20 mouse cellular contexts compared by ENCODE assay signal in genomic region chr11:53818794-53819193, GRCm38 (mm10). TPM values are rescaled to one million over a fixed set of nuclear protein-coding genes. Genes with fewer than 3 reads are reported as not detected.
DNase-seq lines count a peak whose midpoint lies in the region; ATAC-seq and TF ChIP-seq lines count a peak whose summit lies in the region.
"Had no signal": no experiment of that assay in that cellular context is flagged by ENCODE, and none has a peak within 500 bp of the region (broad histone marks: within the 10 kb centered on the region; RNA-seq: fewer than 3 reads in every experiment).

No protein-coding gene starts in this region.

- no peak for TF ChIP-seq CTCF in gastrocnemius, adult 2 months (IDR thresholded peaks at IDR 0.05)
- TF ChIP-seq CTCF in lung, postnatal 0 days (IDR thresholded peaks at IDR 0.05) = no peak
- no peak for TF ChIP-seq CTCF in lung, adult 2 months (IDR thresholded peaks at IDR 0.05; ENCODE audit: insufficient read depth, low read length)

- no peak overlapping the region for H3K4me2 ChIP-seq in lung, postnatal 0 days (replicated peaks; ENCODE audit: low read depth, low read length)
- no peak overlapping the region for H3K4me2 ChIP-seq in midbrain, embryonic 11.5 days
- H3K4me2 ChIP-seq: embryonic facial prominence, embryonic 15.5 days; forebrain, embryonic 13.5 days; intestine, embryonic 15.5 days; liver, embryonic 13.5 days; neural tube, embryonic 13.5 days; stomach, embryonic 15.5 days had no signal

- peak; percentile 85 for ATAC-seq in lung, postnatal 0 days
- ATAC-seq in midbrain, embryonic 11.5 days (ENCODE audit: low FRiP score) = no peak
- ATAC-seq: forebrain, embryonic 13.5 days; intestine, embryonic 15.5 days had no signal

- WGBS in lung, postnatal 0 days = 43% methylated on average over 6 of the region's 6 CpGs
- WGBS in lung, adult 2 months = 23% methylated on average over 6 of the region's 6 CpGs
- 53% methylated on average over 6 of the region's 6 CpGs for WGBS in midbrain, embryonic 11.5 days

- no peak overlapping the region for H3K9ac ChIP-seq in lung, postnatal 0 days (replicated peaks; ENCODE audit: low read depth)
- H3K9ac ChIP-seq in midbrain, embryonic 11.5 days (ENCODE audit: low read length) = no peak overlapping the region
- H3K9ac ChIP-seq: embryonic facial prominence, embryonic 15.5 days; forebrain, embryonic 13.5 days; intestine, embryonic 15.5 days; liver, embryonic 13.5 days; neural tube, embryonic 13.5 days; stomach, embryonic 15.5 days had no signal

- peak overlapping the region; percentile 74 for H3K27ac ChIP-seq in gastrocnemius, adult 2 months
- H3K27ac ChIP-seq in lung, postnatal 0 days (ENCODE audit: low read length) = no peak overlapping the region
- H3K27ac ChIP-seq in midbrain, embryonic 11.5 days (ENCODE audit: low read depth, low read length) = no peak overlapping the region
- H3K27ac ChIP-seq: embryonic facial prominence, embryonic 15.5 days; forebrain, embryonic 13.5 days; hindbrain, embryonic 10.5 days; intestine, embryonic 15.5 days; limb, embryonic 10.5 days; liver, embryonic 13.5 days; neural tube, embryonic 13.5 days; stomach, embryonic 15.5 days had no signal

- peaks cover 4% of the 10 kb centered on the region; the same call in 1 of the 2 replicates for H3K4me1 ChIP-seq in lung, postnatal 0 days (ENCODE audit: insufficient read depth, low read depth, low read length)
- H3K4me1 ChIP-seq in lung, adult 2 months (ENCODE audit: control insufficient read depth, insufficient read depth, low read length) = peaks cover 17% of the 10 kb centered on the region
- no peaks in the 10 kb centered on the region for H3K4me1 ChIP-seq in midbrain, embryonic 11.5 days (ENCODE audit: control insufficient read depth, insufficient read depth, low read length)
- H3K4me1 ChIP-seq: embryonic facial prominence, embryonic 15.5 days; forebrain, embryonic 13.5 days; intestine, embryonic 15.5 days; limb, embryonic 10.5 days; liver, embryonic 13.5 days; neural tube, embryonic 13.5 days; stomach, embryonic 15.5 days had no signal

- H3K36me3 ChIP-seq in lung, postnatal 0 days (ENCODE audit: insufficient read depth, low read length) = no peaks in the 10 kb centered on the region
- H3K36me3 ChIP-seq in midbrain, embryonic 11.5 days (ENCODE audit: control insufficient read depth, insufficient read depth, low read length) = no peaks in the 10 kb centered on the region
- H3K36me3 ChIP-seq: embryonic facial prominence, embryonic 15.5 days; hindbrain, embryonic 10.5 days; intestine, embryonic 15.5 days; limb, embryonic 10.5 days; liver, embryonic 13.5 days; neural tube, embryonic 13.5 days; stomach, embryonic 15.5 days had no signal

- peak; percentile 48 for DNase-seq in gastrocnemius, adult 2 months
- DNase-seq in gastrocnemius, postnatal 36 days = no peak
- DNase-seq in lung, postnatal 0 days (ENCODE audit: low spot score) = peak; percentile 61
- DNase-seq in lung, adult 2 months = no peak
- peak; percentile 56 for DNase-seq in kidney, postnatal 14 days
- DNase-seq in midbrain, embryonic 11.5 days (ENCODE audit: low spot score, missing footprints) = no peak
- DNase-seq in layer of hippocampus, adult 9-10 months (ENCODE audit: low spot score) = no peak
- DNase-seq: B cell, adult 2 months; cerebellum, adult 2 months; liver, embryonic 13.5 days; thymus, postnatal 14 days had no signal

- no peaks in the 10 kb centered on the region for H3K9me3 ChIP-seq in lung, postnatal 0 days (ENCODE audit: low read length)
- no peaks in the 10 kb centered on the region for H3K9me3 ChIP-seq in midbrain, embryonic 11.5 days (ENCODE audit: control insufficient read depth, low read length)
- H3K9me3 ChIP-seq: embryonic facial prominence, embryonic 15.5 days; forebrain, embryonic 13.5 days; hindbrain, embryonic 10.5 days; intestine, embryonic 15.5 days; limb, embryonic 10.5 days; liver, embryonic 13.5 days; megakaryocyte, embryonic 14.5 days; neural tube, embryonic 13.5 days; stomach, embryonic 15.5 days had no signal

- intact Hi-C loops in gastrocnemius, adult 2 months (cut with DNase I) = loop anchor here (5.0 kb wide), 1 partner anchor 36 kb away; no protein-coding TSS in a partner anchor
- intact Hi-C loops in gastrocnemius, postnatal 36 days (cut with DNase I) = no loop called here

- no peaks in the 10 kb centered on the region for H3K27me3 ChIP-seq in lung, postnatal 0 days (replicated peaks; ENCODE audit: insufficient read depth, low read length)
- H3K27me3 ChIP-seq in midbrain, embryonic 11.5 days (ENCODE audit: control insufficient read depth, insufficient read depth, low read length) = no peaks in the 10 kb centered on the region
- H3K27me3 ChIP-seq: embryonic facial prominence, embryonic 15.5 days; forebrain, embryonic 13.5 days; intestine, embryonic 15.5 days; liver, embryonic 13.5 days; neural tube, embryonic 13.5 days; stomach, embryonic 15.5 days had no signal

- no peak overlapping the region for H3K4me3 ChIP-seq in gastrocnemius, adult 2 months
- no peak overlapping the region for H3K4me3 ChIP-seq in lung, postnatal 0 days (ENCODE audit: low read depth, low read length)
- H3K4me3 ChIP-seq in lung, adult 2 months (replicated peaks; ENCODE audit: extremely low read depth, low read depth, low read length) = no peak overlapping the region
- no peak overlapping the region for H3K4me3 ChIP-seq in midbrain, embryonic 11.5 days (ENCODE audit: low read depth, low read length)
- H3K4me3 ChIP-seq: embryonic facial prominence, embryonic 15.5 days; forebrain, embryonic 13.5 days; hindbrain, embryonic 10.5 days; intestine, embryonic 15.5 days; limb, embryonic 10.5 days; liver, embryonic 13.5 days; megakaryocyte, embryonic 14.5 days; neural tube, embryonic 13.5 days; stomach, embryonic 15.5 days had no signal

- TF ChIP-seq EP300 in lung, postnatal 0 days (IDR thresholded peaks at IDR 0.05) = no peak

- TF ChIP-seq POLR2A in lung, adult 2 months (IDR thresholded peaks at IDR 0.05; ENCODE audit: borderline replicate concordance, extremely low read depth, low read depth, low read length) = no peak

RNA-seq across cellular contexts. Expression of gene Gm12216, which starts 40.3 kb away (rescaled TPM):
- total RNA-seq in gastrocnemius, adult 2 months (2021) = 1 to 10 TPM in 1 of 2 experiments, under 1 TPM in 1; 0.87 to 1.4 TPM
- total RNA-seq in gastrocnemius, postnatal 36 days (2021) = 1 to 10 TPM; 1.6 to 2.1 TPM
- polyA plus RNA-seq in lung, postnatal 0 days (2015; fragmentation: Nextera tagmentation; extraction: Ambion mirVana) = 3.4 and 5.4 TPM in 2 replicates
- 19.8 and 28.7 TPM in 2 replicates for polyA plus RNA-seq in lung, adult 2 months (2012; rRNA removed)
- polyA plus RNA-seq in midbrain, embryonic 11.5 days (2014; fragmentation: Nextera tagmentation; extraction: Ambion mirVana) = 0.25 TPM in 1 of 2 replicates, not detected in the other

RNA-seq across cellular contexts. Expression of gene Gm17334, which starts 45.8 kb away (rescaled TPM):
- total RNA-seq in gastrocnemius, adult 2 months (2021) = under 1 TPM; 0.28 to 0.53 TPM
- total RNA-seq in gastrocnemius, postnatal 36 days (2021) = under 1 TPM in 1 of 2 experiments, not detected in 1; 0.31 TPM
- 0.46 and 0.61 TPM in 2 replicates for polyA plus RNA-seq in lung, postnatal 0 days (2015; fragmentation: Nextera tagmentation; extraction: Ambion mirVana)
- polyA plus RNA-seq in lung, adult 2 months (2012; rRNA removed) = 4.6 and 4.7 TPM in 2 replicates
- not detected in 2 replicates for polyA plus RNA-seq in midbrain, embryonic 11.5 days (2014; fragmentation: Nextera tagmentation; extraction: Ambion mirVana)
- total RNA-seq: gastrocnemius, adult 18-20 months had no signal
- polyA plus RNA-seq: forebrain, embryonic 13.5 days; hindbrain, embryonic 10.5 days; limb, embryonic 10.5 days; liver, embryonic 13.5 days; neural tube, embryonic 13.5 days had no signal

RNA-seq across cellular contexts. Expression of gene Irf1, which starts 49.0 kb away (rescaled TPM):
- 1 to 10 TPM; 6.2 to 7.0 TPM for total RNA-seq in gastrocnemius, adult 2 months (2021)
- 1 to 10 TPM; 6.6 to 7.4 TPM for total RNA-seq in gastrocnemius, postnatal 36 days (2021)
- 52.5 and 64.9 TPM in 2 replicates for polyA plus RNA-seq in lung, postnatal 0 days (2015; fragmentation: Nextera tagmentation; extraction: Ambion mirVana)
- polyA plus RNA-seq in lung, adult 2 months (2012; rRNA removed) = 130 and 190 TPM in 2 replicates
- polyA plus RNA-seq in midbrain, embryonic 11.5 days (2014; fragmentation: Nextera tagmentation; extraction: Ambion mirVana) = 2.8 and 3.7 TPM in 2 replicates

Comparison
In these comparisons a context has a peak if more than half of its experiments do, and no peak if none do; other contexts are left out.
1. DNase-seq: peak in gastrocnemius, adult 2 months (single experiment), lung, postnatal 0 days (single experiment) and kidney, postnatal 14 days (single experiment); none in gastrocnemius, postnatal 36 days (0 of 2), lung, adult 2 months (single experiment), midbrain, embryonic 11.5 days (single experiment) and layer of hippocampus, adult 9-10 months (single experiment).
2. RNA of gene Irf1, which starts 49.0 kb away (polyA plus RNA-seq): 130 to 190 TPM in lung, adult 2 months and 52.5 to 64.9 TPM in lung, postnatal 0 days; 2.8 to 3.7 TPM in midbrain, embryonic 11.5 days; every median in the first group is over 10 times any median in the second.